Mouse (Mus musculus): ENCODE data around the gene CN725425. TPM values are rescaled to one million over a fixed set of nuclear protein-coding genes. Genes with fewer than 3 reads are reported as not detected.

CN725425 gene
- total and polyA plus RNA-seq, 3 experiments, result not detected

DNA sequence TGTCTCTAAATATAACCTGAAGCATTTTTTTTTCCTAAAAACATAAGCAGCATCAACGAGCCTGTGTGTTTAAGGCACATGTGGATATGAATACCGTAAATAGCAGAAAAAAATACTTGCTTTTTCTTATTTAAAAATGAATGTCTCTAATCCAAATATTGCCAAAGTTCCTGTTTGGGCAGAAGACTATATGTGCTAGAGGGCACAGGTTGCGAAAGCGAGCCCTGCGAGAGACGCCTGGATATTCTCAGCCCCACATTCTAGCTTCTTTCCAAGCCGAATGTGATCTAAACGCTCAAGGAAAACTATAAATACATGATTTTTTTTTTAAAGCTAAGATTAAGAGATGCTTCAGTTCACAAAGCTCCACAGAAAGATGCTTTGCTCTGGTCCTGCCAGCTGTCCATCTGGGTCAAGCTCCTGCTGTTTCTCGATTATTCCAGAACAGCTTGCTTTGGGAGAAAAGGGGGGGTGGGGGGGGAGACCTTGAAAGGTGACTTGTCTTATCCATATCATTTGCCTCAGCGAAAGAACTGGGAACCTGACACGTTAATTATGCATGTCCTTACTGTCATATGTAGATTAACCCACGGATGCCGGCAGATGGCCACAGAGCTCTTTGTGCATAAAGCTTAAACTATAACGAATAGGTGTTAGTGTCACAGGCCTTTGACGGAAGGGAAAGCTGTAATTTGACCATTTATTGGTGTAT lies 19.2 kb upstream of the CN725425 start:
- Histone ChIP-seq H3K9ac (ENCODE audit: insufficient read depth, low read depth) (no peak overlapping the region), H3K27me3 (replicated peaks) (no peaks in the 10 kb centered on the region), H3K4me2 (ENCODE audit: insufficient read depth, low read depth, poor library complexity, severe bottlenecking) (no peak overlapping the region), H3K27ac (ENCODE audit: insufficient read depth, low read depth) (no peak overlapping the region), H3K9me3 (replicated peaks; ENCODE audit: low read length) (peaks cover 41% of the 10 kb centered on the region), H3K4me1 (ENCODE audit: control insufficient read depth in 1 of 2, insufficient read depth in 2 of 2) (no peaks in the 10 kb centered on the region), H3K36me3 (replicated peaks in 1 of 2; ENCODE audit: control insufficient read depth in 1 of 2, insufficient read depth in 1 of 2, low read length in 1 of 2) (no peaks in the 10 kb centered on the region), H3K79me2 (replicated peaks; ENCODE audit: control insufficient read depth, extremely low read depth, insufficient read depth, poor library complexity, severe bottlenecking) (no peaks in the 10 kb centered on the region), H3K4me3 (replicated peaks in 1 of 3; ENCODE audit: low read depth in 2 of 3, low read length in 2 of 3, poor library complexity in 1 of 3) (no peak overlapping the region)
- no peak for TF ChIP-seq ZKSCAN1 (IDR thresholded peaks at IDR 0.05; ENCODE audit: borderline replicate concordance, low read depth, low read length)
- TF ChIP-seq NELFE (IDR thresholded peaks at IDR 0.05; ENCODE audit: low read depth, low read length), result no peak
- TF ChIP-seq SMC3 (IDR thresholded peaks at IDR 0.05; ENCODE audit: low read depth, low read length), result no peak
- TF ChIP-seq CHD1 (IDR thresholded peaks at IDR 0.05; ENCODE audit: low read depth, low read length), result no peak
- TF ChIP-seq TBP (conservative IDR thresholded peaks at IDR 0.05; ENCODE audit: low read depth, low read length), result no peak
- no peak for TF ChIP-seq POLR2AphosphoS2 (IDR thresholded peaks at IDR 0.05; ENCODE audit: low read depth, low read length)
- no peak for TF ChIP-seq IRF4 (IDR thresholded peaks at IDR 0.05; ENCODE audit: low read depth, low read length)
- TF ChIP-seq TCF12 (IDR thresholded peaks at IDR 0.05; ENCODE audit: low read depth, low read length), result no peak
- no peak for TF ChIP-seq UBTF (IDR thresholded peaks at IDR 0.05; ENCODE audit: low read depth, low read length)
- no peak for TF ChIP-seq SIN3A (IDR thresholded peaks at IDR 0.05; ENCODE audit: low read length)
- no peak for TF ChIP-seq POLR2A (IDR thresholded peaks at IDR 0.05; ENCODE audit: low read depth, low read length)
- no peak for TF ChIP-seq NRF1 (IDR thresholded peaks at IDR 0.05; ENCODE audit: low read depth, low read length)
- TF ChIP-seq JUN (IDR thresholded peaks at IDR 0.05; ENCODE audit: insufficient read depth, low read depth, low read length), result no peak
- in situ Hi-C loops (cut with MboI; ENCODE audit: low pct_ligation_motif_present, low pct_unique_long_range_greater_than_20kb, low sequenced_read_pairs), result no loop called here
- dilution Hi-C loops (cut with MboI; ENCODE audit: extremely low pct_ligation_motif_present, extremely low pct_unique_long_range_greater_than_20kb, low sequenced_read_pairs), result no loop called here
- no peak for DNase-seq (ENCODE audit: extremely low read depth)

DNA sequence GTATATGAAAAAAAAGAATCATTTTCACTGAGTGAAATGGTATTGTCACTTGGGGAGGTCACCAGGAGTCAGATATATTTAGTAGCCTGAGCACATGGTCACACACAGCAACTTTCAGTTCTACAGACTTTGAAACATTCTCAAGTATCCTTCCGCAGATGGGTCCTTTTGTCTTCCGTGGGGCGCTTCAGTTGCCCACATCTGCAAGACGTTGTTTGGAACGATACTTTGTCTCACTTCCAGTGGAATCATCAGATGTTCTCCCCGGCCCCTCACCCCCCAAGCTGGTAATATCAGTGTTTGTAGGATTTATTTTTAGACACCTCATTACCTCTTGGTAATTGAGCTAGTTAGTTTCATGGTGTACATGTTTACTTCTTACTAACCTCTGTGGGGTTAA lies 12.9 kb upstream of the CN725425 start:
- Histone ChIP-seq H3K9me3 (replicated peaks; ENCODE audit: low read length) (peaks cover 56% of the 10 kb centered on the region), H3K4me3 (replicated peaks in 1 of 3; ENCODE audit: low read depth in 2 of 3, low read length in 2 of 3, poor library complexity in 1 of 3) (no peak overlapping the region), H3K27ac (ENCODE audit: insufficient read depth, low read depth) (no peak overlapping the region), H3K36me3 (replicated peaks in 1 of 2; ENCODE audit: control insufficient read depth in 1 of 2, insufficient read depth in 1 of 2, low read length in 1 of 2) (no peaks in the 10 kb centered on the region), H3K9ac (ENCODE audit: insufficient read depth, low read depth) (no peak overlapping the region), H3K79me2 (replicated peaks; ENCODE audit: control insufficient read depth, extremely low read depth, insufficient read depth, poor library complexity, severe bottlenecking) (no peaks in the 10 kb centered on the region), H3K4me2 (ENCODE audit: insufficient read depth, low read depth, poor library complexity, severe bottlenecking) (no peak overlapping the region), H3K27me3 (replicated peaks) (no peaks in the 10 kb centered on the region), H3K4me1 (ENCODE audit: control insufficient read depth in 1 of 2, insufficient read depth in 2 of 2) (no peaks in the 10 kb centered on the region)
- dilution Hi-C loops (cut with MboI; ENCODE audit: extremely low pct_ligation_motif_present, extremely low pct_unique_long_range_greater_than_20kb, low sequenced_read_pairs) (no loop called here), in situ Hi-C loops (cut with MboI; ENCODE audit: low pct_ligation_motif_present, low pct_unique_long_range_greater_than_20kb, low sequenced_read_pairs) (no loop called here)
- no peak for TF ChIP-seq RCOR1 (conservative IDR thresholded peaks at IDR 0.05; ENCODE audit: low read depth, low read length)
- TF ChIP-seq MXI1 (IDR thresholded peaks at IDR 0.05; ENCODE audit: low read depth, low read length), result no peak
- no peak for TF ChIP-seq CTCF (conservative IDR thresholded peaks at IDR 0.05 in 1 of 2, IDR thresholded peaks at IDR 0.05 in 1 of 2; ENCODE audit: low read depth in 2 of 2, low read length in 2 of 2)
- TF ChIP-seq POLR2AphosphoS2 (IDR thresholded peaks at IDR 0.05; ENCODE audit: low read depth, low read length), result no peak
- no peak for TF ChIP-seq BHLHE40 (IDR thresholded peaks at IDR 0.05; ENCODE audit: low read depth, low read length)
- no peak for TF ChIP-seq RAD21 (IDR thresholded peaks at IDR 0.05; ENCODE audit: low read depth, low read length)
- no peak for TF ChIP-seq MYC (IDR thresholded peaks at IDR 0.05; ENCODE audit: low read depth, low read length)
- no peak for TF ChIP-seq PAX5 (IDR thresholded peaks at IDR 0.05; ENCODE audit: low read length)
- no peak for TF ChIP-seq GABPA (IDR thresholded peaks at IDR 0.05; ENCODE audit: insufficient replicate concordance, low read depth, low read length)
- DNase-seq (ENCODE audit: extremely low read depth), result no peak
